Mouse (Mus musculus): ENCODE data around the gene Gphb5. TPM values are rescaled to one million over a fixed set of nuclear protein-coding genes. Genes with fewer than 3 reads are reported as not detected.

Gene Gphb5
- polyA plus RNA-seq (2021; fragmentation: Nextera tagmentation) = not detected in 2 replicates
- long read RNA-seq, experiment 1 = 0 reads
- long read RNA-seq, experiment 2 = 0 reads

GRCm38 (mm10) chr12:75416681-75417080 lies at the start of gene Gphb5:
TSS of gene Gphb5 (minus strand) at chr12:75416781.

Other genes with a start within 250 kb of the Gphb5 start
- gene Kcnh5, start 239.4 kb downstream of the Gphb5 start, polyA plus RNA-seq (2021; fragmentation: Nextera tagmentation) = 5.2 and 6.5 TPM in 2 replicates
- gene Rhoj, start 108.5 kb downstream of the Gphb5 start, polyA plus RNA-seq (2021; fragmentation: Nextera tagmentation) = 4.1 and 4.7 TPM in 2 replicates
- gene Ppp2r5e, start 179.5 kb upstream of the Gphb5 start, polyA plus RNA-seq (2021; fragmentation: Nextera tagmentation) = 9.7 and 27.8 TPM in 2 replicates